Mouse (Mus musculus): ENCODE measurements around the gene Wdr92.
"Not testable (repeated sequence)": the region's sequence is repeated elsewhere in the genome, so short reads cannot be mapped to it uniquely, and the experiment has no call there.

The Wdr92 gene

GRCm38 (mm10) chr11:17211258-17212140 is 29.6 kb downstream of the Wdr92 start, which contains the start of gene Pno1:
Gene Pno1 (minus strand): TSS chr11:17211568.
- peak; percentile 94 to 95 for DNase-seq (ENCODE audit: low spot score in 2 of 2)

- no peak for DNase-seq (ENCODE audit: low spot score in 2 of 2)
Measured at GRCm38 (mm10) chr11:17212141-17212495, 30.2 kb downstream of the Wdr92 start.

- DNase-seq (ENCODE audit: low spot score in 2 of 2), result no peak
Measured at GRCm38 (mm10) chr11:17212903-17213509, 31.1 kb downstream of the Wdr92 start.

GRCm38 (mm10) chr11:17215475-17215874 is 33.6 kb downstream of the Wdr92 start:
- no peak for DNase-seq (ENCODE audit: low spot score in 2 of 2)

- DNase-seq (ENCODE audit: low spot score in 2 of 2), result no peak
Measured at GRCm38 (mm10) chr11:17221126-17221525, 39.2 kb downstream of the Wdr92 start.

- DNase-seq (ENCODE audit: low spot score in 2 of 2), result no peak
Measured at GRCm38 (mm10) chr11:17232792-17233191, 50.9 kb downstream of the Wdr92 start.

- DNase-seq (ENCODE audit: low spot score in 2 of 2), result no peak
Measured at GRCm38 (mm10) chr11:17236449-17237037, 54.6 kb downstream of the Wdr92 start.

GRCm38 (mm10) chr11:17238598-17238997 is 56.7 kb downstream of the Wdr92 start:
- DNase-seq (ENCODE audit: low spot score in 2 of 2), result not testable (repeated sequence)

GRCm38 (mm10) chr11:17248715-17249114 is 66.8 kb downstream of the Wdr92 start:
- no peak for DNase-seq (ENCODE audit: low spot score in 2 of 2)

- DNase-seq (ENCODE audit: low spot score in 2 of 2), result no peak
Measured at GRCm38 (mm10) chr11:17256813-17257365, 75.0 kb downstream of the Wdr92 start.

GRCm38 (mm10) chr11:17257443-17257842 is 75.5 kb downstream of the Wdr92 start, which contains the start of gene C1d:
Gene C1d (plus strand): TSS chr11:17257579.
- DNase-seq (ENCODE audit: low spot score in 2 of 2), result peak; percentile 93 to 95

GRCm38 (mm10) chr11:17257861-17258260 is 76.0 kb downstream of the Wdr92 start:
- DNase-seq (ENCODE audit: low spot score in 2 of 2), result no peak

GRCm38 (mm10) chr11:17267176-17267575 is 85.3 kb downstream of the Wdr92 start:
- no peak for DNase-seq (ENCODE audit: low spot score in 2 of 2)

- DNase-seq (ENCODE audit: low spot score in 2 of 2), result no peak
Measured at GRCm38 (mm10) chr11:17268801-17269200, 86.9 kb downstream of the Wdr92 start.

GRCm38 (mm10) chr11:17279959-17280358 is 98.1 kb downstream of the Wdr92 start:
- DNase-seq (ENCODE audit: low spot score in 2 of 2), result peak in 1 of 2 experiments; percentile 17
